Mouse (Mus musculus): ENCODE results near the gene Ccdc85b. TPM values are rescaled to one million over a fixed set of nuclear protein-coding genes. Genes with fewer than 3 reads are reported as not detected.

Ccdc85b gene
- total RNA-seq, 1 experiment from 2014 or later, result 2.3 TPM

- ATAC-seq (replicated peaks in 1 of 2; ENCODE audit: insufficient read depth in 1 of 2, low FRiP score in 2 of 2, low TSS enrichment in 1 of 2, low read depth in 1 of 2, poor library complexity in 2 of 2, severe bottlenecking in 2 of 2), result no peak
Measured at GRCm38 (mm10) chr19:5433951-5434350, 23.7 kb downstream of the Ccdc85b start.

- peak; percentile 63 to 76 for ATAC-seq (replicated peaks in 1 of 2; ENCODE audit: insufficient read depth in 1 of 2, low FRiP score in 2 of 2, low TSS enrichment in 1 of 2, low read depth in 1 of 2, poor library complexity in 2 of 2, severe bottlenecking in 2 of 2)
Measured at GRCm38 (mm10) chr19:5432992-5433852, 24.5 kb downstream of the Ccdc85b start.

- no peak for ATAC-seq (replicated peaks in 1 of 2; ENCODE audit: insufficient read depth in 1 of 2, low FRiP score in 2 of 2, low TSS enrichment in 1 of 2, low read depth in 1 of 2, poor library complexity in 2 of 2, severe bottlenecking in 2 of 2)
Measured at GRCm38 (mm10) chr19:5431911-5432464, 25.7 kb downstream of the Ccdc85b start.

GRCm38 (mm10) chr19:5430408-5430807, 27.3 kb downstream of the Ccdc85b start:
- ATAC-seq (replicated peaks in 1 of 2; ENCODE audit: insufficient read depth in 1 of 2, low FRiP score in 2 of 2, low TSS enrichment in 1 of 2, low read depth in 1 of 2, poor library complexity in 2 of 2, severe bottlenecking in 2 of 2), result no peak

- no peak for ATAC-seq (replicated peaks in 1 of 2; ENCODE audit: insufficient read depth in 1 of 2, low FRiP score in 2 of 2, low TSS enrichment in 1 of 2, low read depth in 1 of 2, poor library complexity in 2 of 2, severe bottlenecking in 2 of 2)
Measured at GRCm38 (mm10) chr19:5429806-5430205, 27.9 kb downstream of the Ccdc85b start.

- no peak for ATAC-seq (replicated peaks in 1 of 2; ENCODE audit: insufficient read depth in 1 of 2, low FRiP score in 2 of 2, low TSS enrichment in 1 of 2, low read depth in 1 of 2, poor library complexity in 2 of 2, severe bottlenecking in 2 of 2)
Measured at GRCm38 (mm10) chr19:5429219-5429618, 28.5 kb downstream of the Ccdc85b start.

- ATAC-seq (replicated peaks in 1 of 2; ENCODE audit: insufficient read depth in 1 of 2, low FRiP score in 2 of 2, low TSS enrichment in 1 of 2, low read depth in 1 of 2, poor library complexity in 2 of 2, severe bottlenecking in 2 of 2), result no peak
Measured at GRCm38 (mm10) chr19:5428083-5428482, 29.6 kb downstream of the Ccdc85b start.

GRCm38 (mm10) chr19:5426640-5427290, 30.9 kb downstream of the Ccdc85b start:
- ATAC-seq (replicated peaks in 1 of 2; ENCODE audit: insufficient read depth in 1 of 2, low FRiP score in 2 of 2, low TSS enrichment in 1 of 2, low read depth in 1 of 2, poor library complexity in 2 of 2, severe bottlenecking in 2 of 2), result no peak

GRCm38 (mm10) chr19:5425906-5426565, 31.7 kb downstream of the Ccdc85b start:
- ATAC-seq (replicated peaks in 1 of 2; ENCODE audit: insufficient read depth in 1 of 2, low FRiP score in 2 of 2, low TSS enrichment in 1 of 2, low read depth in 1 of 2, poor library complexity in 2 of 2, severe bottlenecking in 2 of 2), result no peak

- peak; percentile 70 to 72 for ATAC-seq (replicated peaks in 1 of 2; ENCODE audit: insufficient read depth in 1 of 2, low FRiP score in 2 of 2, low TSS enrichment in 1 of 2, low read depth in 1 of 2, poor library complexity in 2 of 2, severe bottlenecking in 2 of 2)
Measured at GRCm38 (mm10) chr19:5424782-5425741, 32.6 kb downstream of the Ccdc85b start, which contains the start of the genes Drap1 and AI837181. TSS of gene Drap1 (minus strand) at chr19:5424979. TSS of gene AI837181 (plus strand) at chr19:5425144.

- ATAC-seq (replicated peaks in 1 of 2; ENCODE audit: insufficient read depth in 1 of 2, low FRiP score in 2 of 2, low TSS enrichment in 1 of 2, low read depth in 1 of 2, poor library complexity in 2 of 2, severe bottlenecking in 2 of 2), result peak; percentile 34 to 42; a peak in 3 of 4 replicates
Measured at GRCm38 (mm10) chr19:5424092-5424781, 33.5 kb downstream of the Ccdc85b start.

- ATAC-seq (replicated peaks in 1 of 2; ENCODE audit: insufficient read depth in 1 of 2, low FRiP score in 2 of 2, low TSS enrichment in 1 of 2, low read depth in 1 of 2, poor library complexity in 2 of 2, severe bottlenecking in 2 of 2), result no peak
Measured at GRCm38 (mm10) chr19:5423561-5423960, 34.1 kb downstream of the Ccdc85b start.

- no peak for ATAC-seq (replicated peaks in 1 of 2; ENCODE audit: insufficient read depth in 1 of 2, low FRiP score in 2 of 2, low TSS enrichment in 1 of 2, low read depth in 1 of 2, poor library complexity in 2 of 2, severe bottlenecking in 2 of 2)
Measured at GRCm38 (mm10) chr19:5422895-5423443, 34.7 kb downstream of the Ccdc85b start.

GRCm38 (mm10) chr19:5422267-5422666, 35.4 kb downstream of the Ccdc85b start:
- ATAC-seq (replicated peaks in 1 of 2; ENCODE audit: insufficient read depth in 1 of 2, low FRiP score in 2 of 2, low TSS enrichment in 1 of 2, low read depth in 1 of 2, poor library complexity in 2 of 2, severe bottlenecking in 2 of 2), result no peak

GRCm38 (mm10) chr19:5421784-5422183, 35.9 kb downstream of the Ccdc85b start:
- ATAC-seq (replicated peaks in 1 of 2; ENCODE audit: insufficient read depth in 1 of 2, low FRiP score in 2 of 2, low TSS enrichment in 1 of 2, low read depth in 1 of 2, poor library complexity in 2 of 2, severe bottlenecking in 2 of 2), result no peak

- no peak for ATAC-seq (replicated peaks in 1 of 2; ENCODE audit: insufficient read depth in 1 of 2, low FRiP score in 2 of 2, low TSS enrichment in 1 of 2, low read depth in 1 of 2, poor library complexity in 2 of 2, severe bottlenecking in 2 of 2)
Measured at GRCm38 (mm10) chr19:5420579-5420978, 37.1 kb downstream of the Ccdc85b start.

Measured in hematopoietic stem cell, adult 5-6 weeks (primary cell).